Mouse (Mus musculus): ENCODE data around the gene Samt3. TPM values are rescaled to one million over a fixed set of nuclear protein-coding genes. Genes with fewer than 3 reads are reported as not detected.

Samt3 gene
- not detected in 2 replicates for polyA plus RNA-seq (2016; fragmentation: Nextera tagmentation; extraction: Ambion mirVana)

DNA sequence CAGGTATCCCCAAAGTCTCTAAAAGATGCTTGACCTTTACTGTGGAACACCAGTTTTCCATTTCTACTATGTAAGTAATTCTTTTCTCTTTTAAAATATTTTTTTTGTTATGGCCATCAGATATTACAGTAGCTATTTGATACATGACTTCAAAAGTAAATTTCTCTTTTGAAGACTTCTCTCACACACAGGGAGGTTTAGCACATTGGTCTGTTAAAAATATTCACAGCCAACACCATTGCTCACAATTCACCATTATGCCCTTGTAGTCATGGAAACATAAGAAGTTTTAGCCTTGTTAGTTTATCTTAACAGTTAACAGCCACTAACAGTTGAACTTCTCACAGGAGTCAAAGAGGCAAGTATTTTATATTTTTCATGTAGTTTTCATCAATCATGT lies at the start of gene Samt3:
Gene Samt3, plus strand, starts transcription at position 301 of the 400 bp plus-strand sequence.
- H3K27ac ChIP-seq = no peak within 1 kb of the TSS
- no peaks in the 10 kb centered on the region for H3K27me3 ChIP-seq
- no peak for ATAC-seq (ENCODE audit: insufficient number of reproducible peaks, insufficient read depth, low FRiP score, low TSS enrichment, low read depth)
- H3K9me3 ChIP-seq = no peaks in the 10 kb centered on the region
- H3K4me3 ChIP-seq (replicated peaks) = no peak within 1 kb of the TSS
- no peaks in the 10 kb centered on the region for H3K36me3 ChIP-seq
- H3K4me2 ChIP-seq = no peak within 1 kb of the TSS
- H3K4me1 ChIP-seq (replicated peaks) = no peaks in the 10 kb centered on the region
- H3K9ac ChIP-seq (replicated peaks) = no peak within 1 kb of the TSS

- H3K27ac ChIP-seq = no peak overlapping the region
- no peak overlapping the region for H3K4me2 ChIP-seq
- ATAC-seq (ENCODE audit: insufficient number of reproducible peaks, insufficient read depth, low FRiP score, low TSS enrichment, low read depth) = no peak
- H3K9me3 ChIP-seq = no peaks in the 10 kb centered on the region
- H3K36me3 ChIP-seq = no peaks in the 10 kb centered on the region
- no peak overlapping the region for H3K9ac ChIP-seq (replicated peaks)
- H3K4me3 ChIP-seq (replicated peaks) = no peak overlapping the region
- no peaks in the 10 kb centered on the region for H3K4me1 ChIP-seq (replicated peaks)
- H3K27me3 ChIP-seq = no peaks in the 10 kb centered on the region
- 32% methylated on average over 1 of the region's 1 CpGs for WGBS
Observed at GRCm38 (mm10) chrX:86016591-86016990, 27.4 kb upstream of the Samt3 start.

DNA sequence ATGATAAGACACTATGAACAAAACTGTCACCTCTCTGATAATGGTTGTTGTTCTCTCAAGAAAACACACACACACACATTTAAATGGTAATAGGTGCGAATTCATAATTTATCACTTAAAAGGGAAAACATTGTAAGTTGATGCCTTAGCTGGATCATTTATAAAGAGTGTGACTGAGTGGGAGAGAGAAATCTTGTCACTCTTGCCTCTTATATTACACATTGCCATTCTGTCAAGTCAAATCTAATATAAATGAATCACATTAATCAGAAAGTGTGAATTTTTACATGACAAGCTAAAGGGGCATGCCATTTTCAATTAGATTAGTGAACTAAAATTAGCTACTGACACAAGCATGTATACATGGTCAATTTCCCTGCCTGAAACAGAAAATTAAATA lies 44.7 kb downstream of the Samt3 start:
- H3K4me3 ChIP-seq (replicated peaks) = no peak overlapping the region
- WGBS = 89% methylated on average over 1 of the region's 1 CpGs
- H3K27ac ChIP-seq = no peak overlapping the region
- H3K36me3 ChIP-seq = no peaks in the 10 kb centered on the region
- H3K4me2 ChIP-seq = no peak overlapping the region
- no peaks in the 10 kb centered on the region for H3K4me1 ChIP-seq (replicated peaks)
- no peaks in the 10 kb centered on the region for H3K27me3 ChIP-seq
- no peak overlapping the region for H3K9ac ChIP-seq (replicated peaks)
- H3K9me3 ChIP-seq = no peaks in the 10 kb centered on the region
- ATAC-seq (ENCODE audit: insufficient number of reproducible peaks, insufficient read depth, low FRiP score, low TSS enrichment, low read depth) = no peak

Other genes with a start within 250 kb of the Samt3 start
- 0.05 and 0.13 TPM in 2 replicates for gene 5430427O19Rik, start 173.8 kb upstream of the Samt3 start, polyA plus RNA-seq (2016; fragmentation: Nextera tagmentation; extraction: Ambion mirVana)
- 0.11 TPM in 1 of 2 replicates, not detected in the other for gene Nr0b1, start 147.6 kb downstream of the Samt3 start, polyA plus RNA-seq (2016; fragmentation: Nextera tagmentation; extraction: Ambion mirVana)